Mouse (Mus musculus): ENCODE measurements around the gene Kif1b. TPM values are rescaled to one million over a fixed set of nuclear protein-coding genes. Genes with fewer than 3 reads are reported as not detected.
"Not testable (repeated sequence)": the region's sequence is repeated elsewhere in the genome, so short reads cannot be mapped to it uniquely, and the experiment has no call there.

The Kif1b gene
- total RNA-seq, 1 experiment from 2014 or later, result 6.6 TPM

GRCm38 (mm10) chr4:149233938-149234337 lies 73.6 kb downstream of the Kif1b start:
- ATAC-seq (replicated peaks; ENCODE audit: low read depth, poor library complexity, severe bottlenecking), result no peak

DNA sequence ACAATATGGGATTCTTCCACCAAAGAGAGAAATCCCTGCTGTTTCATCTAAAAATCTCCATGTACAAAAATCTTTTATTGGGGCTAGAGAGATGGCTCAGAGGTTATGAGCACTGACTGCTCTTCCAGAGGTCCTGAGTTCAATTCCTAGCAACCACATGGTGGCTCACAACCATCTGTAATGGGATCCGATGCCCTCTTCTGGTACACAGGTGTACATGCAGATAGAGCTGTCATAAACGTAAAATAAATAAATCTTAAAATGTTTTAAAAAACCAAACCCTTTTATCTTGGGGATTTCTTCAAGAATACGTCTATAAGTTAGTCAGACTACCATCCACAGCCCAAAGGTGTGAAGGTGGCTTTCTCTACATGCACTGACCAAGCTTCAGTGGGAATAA lies 78.8 kb downstream of the Kif1b start:
- ATAC-seq (replicated peaks; ENCODE audit: low read depth, poor library complexity, severe bottlenecking), result not testable (repeated sequence)

- no peak for ATAC-seq (replicated peaks; ENCODE audit: low read depth, poor library complexity, severe bottlenecking)
These were observed 79.2 kb downstream of the Kif1b start for GRCm38 (mm10) chr4:149228256-149228655.

- no peak for ATAC-seq (replicated peaks; ENCODE audit: low read depth, poor library complexity, severe bottlenecking)
These were observed 81.2 kb downstream of the Kif1b start for GRCm38 (mm10) chr4:149226311-149226710.

GRCm38 (mm10) chr4:149223453-149223852 lies 84.0 kb downstream of the Kif1b start:
- ATAC-seq (replicated peaks; ENCODE audit: low read depth, poor library complexity, severe bottlenecking), result no peak

DNA sequence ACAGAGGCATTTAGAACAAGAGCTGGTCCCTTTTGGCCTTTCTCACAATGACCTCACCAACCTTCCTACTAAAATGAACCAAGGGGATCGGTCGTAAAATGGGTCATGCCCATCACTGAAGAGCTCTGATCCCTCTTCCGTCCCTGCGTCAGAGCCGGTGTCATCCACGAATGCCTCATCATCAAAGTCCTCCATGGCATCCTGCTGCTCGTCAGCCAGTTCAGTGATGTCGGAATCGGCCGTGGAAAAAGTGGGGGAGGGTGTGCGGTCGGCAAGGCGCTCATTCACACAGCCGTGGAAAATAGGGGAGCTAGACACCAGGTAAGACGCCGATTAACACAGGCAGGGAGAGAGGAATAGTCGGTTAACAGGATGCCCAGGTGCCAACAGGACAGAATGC lies 87.0 kb downstream of the Kif1b start:
- ATAC-seq (replicated peaks; ENCODE audit: low read depth, poor library complexity, severe bottlenecking), result no peak

GRCm38 (mm10) chr4:149220042-149220473 lies 87.4 kb downstream of the Kif1b start:
- ATAC-seq (replicated peaks; ENCODE audit: low read depth, poor library complexity, severe bottlenecking), result no peak

- no peak for ATAC-seq (replicated peaks; ENCODE audit: low read depth, poor library complexity, severe bottlenecking)
These were observed 88.0 kb downstream of the Kif1b start for GRCm38 (mm10) chr4:149219401-149220041.

- ATAC-seq (replicated peaks; ENCODE audit: low read depth, poor library complexity, severe bottlenecking), result no peak
These were observed 89.0 kb downstream of the Kif1b start for GRCm38 (mm10) chr4:149218476-149218875.

DNA sequence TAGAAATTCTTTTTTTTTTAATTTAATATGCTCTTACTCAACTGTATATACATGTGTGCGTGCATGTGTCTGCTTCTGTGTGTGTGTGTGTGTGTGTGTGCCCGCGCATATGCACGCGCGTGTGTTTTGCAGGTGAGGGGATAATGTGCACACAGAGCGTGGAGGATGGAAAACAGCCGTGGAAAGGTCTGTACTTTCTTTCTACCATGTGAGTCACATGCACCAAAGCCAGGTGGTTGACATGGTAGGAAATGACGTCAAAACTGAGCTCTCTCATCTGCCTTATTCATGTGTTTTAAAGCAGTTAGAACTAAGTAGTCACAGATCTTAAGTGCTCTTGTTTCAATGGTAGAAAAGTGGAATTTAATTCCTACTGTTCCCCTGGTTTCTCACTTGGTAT lies 91.5 kb downstream of the Kif1b start:
- no peak for ATAC-seq (replicated peaks; ENCODE audit: low read depth, poor library complexity, severe bottlenecking)

GRCm38 (mm10) chr4:149215397-149215796 lies 92.1 kb downstream of the Kif1b start:
- no peak for ATAC-seq (replicated peaks; ENCODE audit: low read depth, poor library complexity, severe bottlenecking)

DNA sequence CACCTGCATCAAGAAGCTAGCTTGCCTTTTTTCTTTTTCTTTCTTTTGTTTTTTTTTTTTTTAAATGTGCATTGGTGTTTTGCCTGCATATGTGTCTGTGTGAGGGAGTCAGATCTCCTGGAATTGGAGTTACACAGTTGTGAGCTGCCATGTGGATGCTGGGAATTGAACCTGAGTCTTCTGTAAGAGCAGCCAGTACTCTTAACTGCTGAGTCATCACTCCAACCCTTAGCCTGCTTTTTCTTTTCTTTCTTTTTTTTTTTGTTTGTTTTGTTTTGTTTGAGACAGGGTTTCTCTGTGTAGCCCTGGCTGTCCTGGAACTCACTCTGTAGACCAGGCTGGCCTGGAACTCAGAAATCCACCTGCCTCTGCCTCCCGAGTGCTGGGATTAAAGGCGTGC lies 93.0 kb downstream of the Kif1b start:
- ATAC-seq (replicated peaks; ENCODE audit: low read depth, poor library complexity, severe bottlenecking), result not testable (repeated sequence)

- no peak for ATAC-seq (replicated peaks; ENCODE audit: low read depth, poor library complexity, severe bottlenecking)
These were observed 94.0 kb downstream of the Kif1b start for GRCm38 (mm10) chr4:149213466-149213865.

DNA sequence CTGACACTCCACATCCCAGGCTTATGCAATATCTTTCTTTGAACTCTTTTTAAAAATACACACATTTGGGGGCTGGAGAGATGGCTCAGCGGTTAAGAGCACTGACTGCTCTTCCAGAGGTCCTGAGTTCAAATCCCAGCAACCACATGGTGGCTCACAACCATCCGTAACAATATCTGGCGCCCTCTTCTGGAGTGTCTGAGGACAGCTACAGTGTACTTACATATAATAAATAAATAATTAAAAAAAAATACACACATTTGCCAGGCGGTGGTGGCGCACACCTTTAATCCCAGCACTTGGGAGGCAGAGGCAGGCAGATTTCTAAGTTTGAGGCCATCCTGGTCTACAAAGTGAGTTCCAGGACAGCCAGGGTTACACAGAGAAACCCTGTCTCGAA lies 96.1 kb downstream of the Kif1b start:
- not testable (repeated sequence) for ATAC-seq (replicated peaks; ENCODE audit: low read depth, poor library complexity, severe bottlenecking)

DNA sequence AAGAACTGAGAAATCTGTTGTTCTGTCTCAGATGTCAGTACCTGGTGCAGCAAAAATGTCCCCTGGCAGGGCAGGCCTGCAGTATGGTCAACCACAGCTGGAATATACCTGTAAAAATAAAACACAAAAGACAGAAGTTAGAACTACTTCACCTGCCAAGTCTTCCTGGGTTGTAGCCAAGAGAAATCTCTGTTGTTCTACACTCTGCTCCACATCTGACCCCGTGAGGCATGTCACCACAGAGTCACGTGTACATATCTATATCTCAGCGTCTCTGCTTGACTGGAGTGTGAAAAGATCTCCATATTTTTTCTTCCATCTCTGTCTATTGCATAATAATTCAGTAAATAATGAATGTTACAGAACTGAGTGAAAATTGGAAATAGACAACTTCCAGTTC lies 105.0 kb downstream of the Kif1b start:
- ATAC-seq (replicated peaks; ENCODE audit: low read depth, poor library complexity, severe bottlenecking), result no peak

- peak; percentile 83 for ATAC-seq (replicated peaks; ENCODE audit: low read depth, poor library complexity, severe bottlenecking)
These were observed 106.4 kb downstream of the Kif1b start for GRCm38 (mm10) chr4:149201110-149201509.

DNA sequence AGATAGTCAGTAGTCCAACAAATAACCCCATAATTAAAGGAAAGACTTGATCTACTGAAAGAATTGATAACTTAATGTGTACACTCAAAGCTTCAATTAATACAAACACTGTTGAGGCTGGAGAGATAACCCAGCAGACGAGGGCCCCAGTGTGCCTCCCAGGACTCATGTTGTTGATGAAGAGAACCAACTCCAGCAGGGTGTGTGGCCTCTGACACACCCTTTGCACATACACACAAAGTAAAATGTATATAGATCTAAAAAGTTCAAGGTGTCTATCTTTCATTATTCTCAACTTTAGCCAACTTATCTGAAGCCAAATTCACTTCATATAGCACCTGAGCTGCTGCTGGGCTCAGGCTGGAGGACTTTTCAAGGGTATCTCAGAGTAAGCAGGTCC lies 110.3 kb downstream of the Kif1b start:
- ATAC-seq (replicated peaks; ENCODE audit: low read depth, poor library complexity, severe bottlenecking), result no peak

DNA sequence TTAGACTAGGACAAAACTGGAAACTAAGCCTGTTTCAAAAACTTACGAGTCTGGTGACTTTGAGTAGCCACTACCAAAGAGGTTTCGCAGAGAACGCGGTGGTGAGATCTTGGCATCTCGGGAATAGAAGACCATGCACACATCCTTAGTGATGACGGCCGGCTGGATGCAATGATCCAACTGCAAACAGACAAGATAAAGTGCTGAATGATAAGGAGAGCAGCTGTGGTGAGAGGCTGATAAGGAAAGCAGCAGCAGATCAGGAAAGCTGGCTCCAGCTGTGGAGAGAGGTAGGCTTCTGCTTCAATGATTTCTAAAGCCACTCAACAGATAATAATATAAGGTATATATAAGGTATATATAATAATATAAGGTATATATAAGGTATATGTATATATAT lies 116.4 kb downstream of the Kif1b start:
- no peak for ATAC-seq (replicated peaks; ENCODE audit: low read depth, poor library complexity, severe bottlenecking)

DNA sequence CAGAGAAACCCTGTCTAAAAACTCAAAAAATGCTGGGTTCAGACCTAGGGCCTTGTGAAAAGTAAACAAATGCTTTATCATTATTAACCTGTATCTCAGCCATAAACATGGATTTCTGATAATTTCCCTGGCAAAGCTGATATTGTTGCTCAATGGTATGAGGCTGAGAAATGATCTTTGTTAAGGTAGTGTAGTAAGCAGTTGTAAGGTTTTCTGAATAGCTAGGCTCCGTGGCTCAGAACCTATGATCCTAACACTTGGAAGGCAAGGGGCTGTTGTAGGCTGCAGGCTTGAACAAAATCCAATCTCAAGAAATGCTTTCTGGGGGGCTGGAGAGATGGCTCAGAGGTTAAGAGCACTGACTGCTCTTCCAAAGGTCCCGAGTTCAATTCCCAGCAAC lies 118.9 kb downstream of the Kif1b start:
- no peak for ATAC-seq (replicated peaks; ENCODE audit: low read depth, poor library complexity, severe bottlenecking)

DNA sequence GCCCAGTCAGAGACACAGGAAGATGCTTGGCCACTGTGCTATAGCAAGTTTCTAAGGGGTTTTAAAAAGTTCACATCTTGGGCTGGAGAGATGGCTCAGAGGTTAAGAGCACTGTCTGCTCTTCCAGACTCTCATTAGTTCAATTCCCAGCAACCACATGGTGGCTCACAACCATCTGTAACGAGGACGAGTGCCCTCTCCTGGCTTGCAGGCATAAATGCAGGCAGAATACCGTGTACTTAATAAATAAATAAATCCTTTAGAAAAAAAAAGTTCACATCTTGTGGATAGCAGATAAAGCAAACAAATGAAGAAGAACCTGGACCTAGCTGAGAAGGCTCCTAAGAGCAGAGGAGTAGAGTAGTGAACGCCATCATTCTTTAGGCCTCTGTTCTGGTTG lies 124.7 kb downstream of the Kif1b start:
- ATAC-seq (replicated peaks; ENCODE audit: low read depth, poor library complexity, severe bottlenecking), result no peak

GRCm38 (mm10) chr4:149182192-149182591 lies 125.3 kb downstream of the Kif1b start:
- no peak for ATAC-seq (replicated peaks; ENCODE audit: low read depth, poor library complexity, severe bottlenecking)

GRCm38 (mm10) chr4:149179573-149179972 lies 127.9 kb downstream of the Kif1b start:
- ATAC-seq (replicated peaks; ENCODE audit: low read depth, poor library complexity, severe bottlenecking), result no peak

Measured in common myeloid progenitor, adult 5-6 weeks (primary cell).